Mouse (Mus musculus): Measurements from ENCODE around the gene Zfp655.
"Not testable (repeated sequence)": the region's sequence is repeated elsewhere in the genome, so short reads cannot be mapped to it uniquely, and the experiment has no call there.

Gene Zfp655

GRCm38 (mm10) chr5:145231367-145231871 lies at the start of gene Zfp655:
Zfp655 (plus strand) TSS chr5:145231715.
- DNase-seq (ENCODE audit: low spot score in 2 of 2), result peak; percentile 94 to 96

- no peak for DNase-seq (ENCODE audit: low spot score in 2 of 2)
Measured at GRCm38 (mm10) chr5:145185244-145185643, 46.3 kb upstream of the Zfp655 start.

GRCm38 (mm10) chr5:145189416-145189815 lies 42.1 kb upstream of the Zfp655 start:
- no peak for DNase-seq (ENCODE audit: low spot score in 2 of 2)

GRCm38 (mm10) chr5:145190373-145190772 lies 41.1 kb upstream of the Zfp655 start:
- no peak for DNase-seq (ENCODE audit: low spot score in 2 of 2)

- DNase-seq (ENCODE audit: low spot score in 2 of 2), result peak; percentile 74 to 76
Measured at GRCm38 (mm10) chr5:145190875-145191798, 40.4 kb upstream of the Zfp655 start.

- DNase-seq (ENCODE audit: low spot score in 2 of 2), result no peak
Measured at GRCm38 (mm10) chr5:145191962-145192361, 39.6 kb upstream of the Zfp655 start, which contains the start of gene Atp5j2. Atp5j2 (minus strand) TSS chr5:145192062.

- no peak for DNase-seq (ENCODE audit: low spot score in 2 of 2)
Measured at GRCm38 (mm10) chr5:145200387-145200786, 31.1 kb upstream of the Zfp655 start.

- peak; percentile 51 to 72 for DNase-seq (ENCODE audit: low spot score in 2 of 2)
Measured at GRCm38 (mm10) chr5:145201321-145201991, 30.1 kb upstream of the Zfp655 start, which contains the start of gene Zkscan14. Zkscan14 (minus strand) TSS chr5:145201868.

- DNase-seq (ENCODE audit: low spot score in 2 of 2), result no peak
Measured at GRCm38 (mm10) chr5:145202446-145202845, 29.1 kb upstream of the Zfp655 start.

- DNase-seq (ENCODE audit: low spot score in 2 of 2), result peak; percentile 96
Measured at GRCm38 (mm10) chr5:145203936-145204691, 27.4 kb upstream of the Zfp655 start, which contains the start of gene Zkscan5. Zkscan5 (plus strand) TSS chr5:145204562.

- no peak for DNase-seq (ENCODE audit: low spot score in 2 of 2)
Measured at GRCm38 (mm10) chr5:145205041-145205440, 26.5 kb upstream of the Zfp655 start.

GRCm38 (mm10) chr5:145207385-145207784 lies 24.1 kb upstream of the Zfp655 start:
- no peak for DNase-seq (ENCODE audit: low spot score in 2 of 2)

GRCm38 (mm10) chr5:145207954-145208353 lies 23.6 kb upstream of the Zfp655 start:
- DNase-seq (ENCODE audit: low spot score in 2 of 2), result no peak

- not testable (repeated sequence) for DNase-seq (ENCODE audit: low spot score in 2 of 2)
Measured at GRCm38 (mm10) chr5:145208391-145208790, 23.1 kb upstream of the Zfp655 start.

- no peak for DNase-seq (ENCODE audit: low spot score in 2 of 2)
Measured at GRCm38 (mm10) chr5:145211340-145211739, 20.2 kb upstream of the Zfp655 start.

GRCm38 (mm10) chr5:145212216-145212615 lies 19.3 kb upstream of the Zfp655 start:
- DNase-seq (ENCODE audit: low spot score in 2 of 2), result no peak

GRCm38 (mm10) chr5:145213505-145213904 lies 18.0 kb upstream of the Zfp655 start:
- DNase-seq (ENCODE audit: low spot score in 2 of 2), result no peak

GRCm38 (mm10) chr5:145214679-145215078 lies 16.8 kb upstream of the Zfp655 start:
- no peak for DNase-seq (ENCODE audit: low spot score in 2 of 2)

GRCm38 (mm10) chr5:145217746-145218145 lies 13.8 kb upstream of the Zfp655 start:
- no peak for DNase-seq (ENCODE audit: low spot score in 2 of 2)

- DNase-seq (ENCODE audit: low spot score in 2 of 2), result no peak
Measured at GRCm38 (mm10) chr5:145218206-145218605, 13.3 kb upstream of the Zfp655 start.

GRCm38 (mm10) chr5:145218671-145219070 lies 12.8 kb upstream of the Zfp655 start:
- DNase-seq (ENCODE audit: low spot score in 2 of 2), result no peak

- no peak for DNase-seq (ENCODE audit: low spot score in 2 of 2)
Measured at GRCm38 (mm10) chr5:145219981-145220380, 11.5 kb upstream of the Zfp655 start.
